Mouse (Mus musculus) ES-E14 (cell line): ENCODE results near the gene Pde4d. TPM values are rescaled to one million over a fixed set of nuclear protein-coding genes. Genes with fewer than 3 reads are reported as not detected.

ENCODE experiments used
- DNase-seq: peaks from one replicate; pipeline ENCODE4 v3.0.0-alpha.2; 2013; ENCODE audit warnings: low read depth, low spot score
- H3K27ac ChIP-seq: 2 replicates; pipeline ENCODE4 v1.5.1; 2012; ENCODE audit warnings: low read depth, mild to moderate bottlenecking, low read length, moderate library complexity, mixed read lengths; ENCODE audit not compliant: poor library complexity, insufficient read depth, severe bottlenecking
- H3K36me3 ChIP-seq: 2 replicates; pipeline ENCODE4 v1.6.1; 2012; ENCODE audit warnings: mild to moderate bottlenecking, low read length, moderate library complexity, mixed read lengths; ENCODE audit not compliant: control insufficient read depth, poor library complexity, insufficient read depth, severe bottlenecking
- H3K4me1 ChIP-seq, 2 experiments: fragments of 150-350 bp in 1 of 2; sonication (generic) in 1 of 2; 2 replicates each; pipeline ENCODE4 v1.6.1; 2012; ENCODE audit warnings: low read length in 2 of 2, mild to moderate bottlenecking in 1 of 2, mixed read lengths in 1 of 2; ENCODE audit not compliant: control insufficient read depth in 2 of 2, insufficient read depth in 2 of 2, poor library complexity in 1 of 2
- H3K4me3 ChIP-seq, 2 experiments: fragments of 150-350 bp in 1 of 2; sonication (generic) in 1 of 2; 2 replicates each; pipeline ENCODE4 v1.5.1; 2012; ENCODE audit warnings: low read length in 2 of 2, low read depth in 1 of 2, mild to moderate bottlenecking in 1 of 2, mixed read lengths in 1 of 2; ENCODE audit not compliant: insufficient read depth in 1 of 2, poor library complexity in 1 of 2, severe bottlenecking in 1 of 2
- H3K9ac ChIP-seq: 2 replicates; pipeline ENCODE4 v1.6.1; 2012; ENCODE audit warnings: low read depth, mild to moderate bottlenecking, low read length, mixed read lengths; ENCODE audit not compliant: poor library complexity, insufficient read depth, severe bottlenecking
- H3K9me3 ChIP-seq: fragments of 150-350 bp; sonication (generic); 2 replicates; pipeline ENCODE4 v1.6.1; 2012; ENCODE audit warnings: low read depth, mild to moderate bottlenecking, low read length; ENCODE audit not compliant: control insufficient read depth, insufficient read depth
- CHD2 ChIP-seq: IDR thresholded peaks from 2 replicates; pipeline ENCODE4 v1.6.1; 2014; ENCODE audit warnings: mild to moderate bottlenecking, low read depth, low read length, inconsistent platforms
- HCFC1 ChIP-seq: IDR thresholded peaks from 2 replicates; pipeline ENCODE4 v1.6.1; 2012; ENCODE audit warnings: low read length, inconsistent platforms, borderline replicate concordance; ENCODE audit not compliant: insufficient read depth
- MAFK ChIP-seq: IDR thresholded peaks from 2 replicates; pipeline ENCODE4 v1.6.1; 2014; ENCODE audit warnings: mild to moderate bottlenecking, low read depth, low read length, inconsistent platforms; ENCODE audit not compliant: insufficient read depth
- ZC3H11A ChIP-seq: IDR thresholded peaks from 2 replicates; pipeline ENCODE4 v1.6.1; 2012; ENCODE audit warnings: low read depth, mild to moderate bottlenecking, inconsistent platforms, low read length, borderline replicate concordance
- ZNF384 ChIP-seq: IDR thresholded peaks from 2 replicates; pipeline ENCODE4 v1.6.1; 2012; ENCODE audit warnings: low read depth, low read length, inconsistent platforms
- in situ Hi-C, 2 experiments: fragments of 600-800 bp; cut with MboI; formaldehyde crosslinking; loops; one replicate each; pipeline ENCODE4 v1.15.1; 2025; ENCODE audit warnings: low sequenced_read_pairs in 2 of 2, inconsistent platforms in 1 of 2; ENCODE audit not compliant: unreplicated experiment in 2 of 2
- total RNA-seq: library from RNA; depleted of rRNA; stranded (reverse); fragments of 300-350 nt; gene quantifications from 2 replicates; pipeline ENCODE4 v1.2.3, GENCODE M21; 2012

Gene Pde4d
- total RNA-seq, 1 experiment: 10.4 TPM

GRCm38 (mm10) chr13:108631222-108631621, 181.5 kb downstream of the Pde4d start:
- no peak overlapping the region for H3K4me3 ChIP-seq
- no peak overlapping the region for H3K9ac ChIP-seq
- no peak for DNase-seq
- H3K4me1 ChIP-seq: no peaks in the 10 kb centered on the region
- TF ChIP-seq HCFC1 (no peak), CHD2 (no peak), ZNF384 (no peak), ZC3H11A (no peak), MAFK (no peak)
- H3K27ac ChIP-seq: no peak overlapping the region
- in situ Hi-C loops: no loop called here
- H3K36me3 ChIP-seq: no peaks in the 10 kb centered on the region
- H3K9me3 ChIP-seq: no peaks in the 10 kb centered on the region

GRCm38 (mm10) chr13:108636526-108636925, 186.8 kb downstream of the Pde4d start:
- in situ Hi-C loops: no loop called here
- H3K36me3 ChIP-seq: no peaks in the 10 kb centered on the region
- H3K4me1 ChIP-seq: no peaks in the 10 kb centered on the region
- H3K9ac ChIP-seq: no peak overlapping the region
- H3K27ac ChIP-seq: no peak overlapping the region
- no peak for TF ChIP-seq ZNF384
- TF ChIP-seq MAFK: no peak
- TF ChIP-seq ZC3H11A: no peak
- TF ChIP-seq CHD2: no peak
- TF ChIP-seq HCFC1: no peak
- DNase-seq: no peak
- H3K9me3 ChIP-seq: no peaks in the 10 kb centered on the region
- no peak overlapping the region for H3K4me3 ChIP-seq

- Histone ChIP-seq H3K36me3 (no peaks in the 10 kb centered on the region), H3K4me3 (no peak overlapping the region), H3K4me1 (no peaks in the 10 kb centered on the region), H3K9ac (no peak overlapping the region), H3K9me3 (no peaks in the 10 kb centered on the region), H3K27ac (no peak overlapping the region)
- TF ChIP-seq HCFC1: no peak
- no peak for TF ChIP-seq CHD2
- TF ChIP-seq MAFK: no peak
- no peak for TF ChIP-seq ZNF384
- TF ChIP-seq ZC3H11A: no peak
- DNase-seq: no peak
- in situ Hi-C loops: no loop called here
Measured at GRCm38 (mm10) chr13:108642259-108642658, 192.5 kb downstream of the Pde4d start.

- Histone ChIP-seq H3K4me3 (no peak overlapping the region), H3K4me1 (no peaks in the 10 kb centered on the region), H3K27ac (no peak overlapping the region), H3K9ac (no peak overlapping the region), H3K36me3 (no peaks in the 10 kb centered on the region), H3K9me3 (no peaks in the 10 kb centered on the region)
- in situ Hi-C loops: no loop called here
- TF ChIP-seq ZNF384 (no peak), ZC3H11A (no peak), MAFK (no peak), CHD2 (no peak), HCFC1 (no peak)
- no peak for DNase-seq
Measured at GRCm38 (mm10) chr13:108646801-108647200, 197.1 kb downstream of the Pde4d start.

GRCm38 (mm10) chr13:108647239-108647638, 197.5 kb downstream of the Pde4d start:
- in situ Hi-C loops: no loop called here

More at GRCm38 (mm10) chr13:108647239-108647638, 197.5 kb downstream of the Pde4d start:
- Histone ChIP-seq H3K4me1 (no peaks in the 10 kb centered on the region), H3K36me3 (no peaks in the 10 kb centered on the region), H3K27ac (no peak overlapping the region), H3K4me3 (no peak overlapping the region), H3K9ac (no peak overlapping the region), H3K9me3 (no peaks in the 10 kb centered on the region)
- no peak for DNase-seq
- TF ChIP-seq HCFC1 (no peak), MAFK (no peak), ZNF384 (no peak), CHD2 (no peak), ZC3H11A (no peak)
